Mouse (Mus musculus) adrenal gland, postnatal 36 days (tissue): ENCODE results near the gene Serpina3a. TPM values are rescaled to one million over a fixed set of nuclear protein-coding genes. Genes with fewer than 3 reads are reported as not detected.
"Not testable (repeated sequence)": the region's sequence is repeated elsewhere in the genome, so short reads cannot be mapped to it uniquely, and the experiment has no call there.

Source experiments
- DNase-seq, 2 experiments: peaks; one replicate each; pipeline ENCODE4 v3.0.0; 2021; ENCODE audit warnings: mixed read lengths in 1 of 2
- long read RNA-seq, 2 experiments: library from polyadenylated mRNA; stranded (forward); transcript quantifications; one replicate each; pipeline ENCODE4 v2.0.0; 2021; ENCODE audit warnings: borderline sequencing depth in 2 of 2
- total RNA-seq, 2 experiments: library from RNA; stranded (reverse); gene quantifications; 2 replicates each; pipeline ENCODE4 v1.2.3; 2021

Gene Serpina3a
- total RNA-seq: not detected
- long read RNA-seq, experiment 1: 0 reads
- long read RNA-seq, experiment 2: 0 reads

- DNase-seq: not testable (repeated sequence)
Observed at GRCm38 (mm10) chr12:104112333-104112732, at the start of gene Serpina3a. Gene Serpina3a (plus strand): TSS chr12:104112724.

GRCm38 (mm10) chr12:104064532-104064931 is 48.0 kb upstream of the Serpina3a start:
- DNase-seq: no peak

DNA sequence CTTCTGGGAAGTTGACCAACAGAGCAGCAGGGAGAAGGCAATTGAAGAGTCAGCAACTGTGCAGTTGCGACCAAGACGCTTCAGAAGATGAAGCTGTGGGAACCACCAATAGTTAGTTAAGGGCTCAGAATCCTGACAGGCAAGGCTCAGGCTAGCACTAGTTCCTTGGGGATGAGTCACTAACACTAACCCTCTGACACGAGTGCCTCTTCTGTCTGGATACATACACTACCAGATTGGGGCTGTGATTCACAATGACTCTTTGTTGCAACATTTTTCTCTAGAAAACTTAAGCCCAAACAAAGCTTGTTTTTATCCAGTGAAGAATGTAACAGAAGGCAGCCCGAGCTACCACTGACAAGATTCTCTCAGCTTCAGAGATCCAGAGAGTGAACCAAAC is 47.5 kb upstream of the Serpina3a start:
- no peak for DNase-seq

GRCm38 (mm10) chr12:104066241-104066640 is 46.3 kb upstream of the Serpina3a start:
- DNase-seq: peak; percentile 71 to 76

DNA sequence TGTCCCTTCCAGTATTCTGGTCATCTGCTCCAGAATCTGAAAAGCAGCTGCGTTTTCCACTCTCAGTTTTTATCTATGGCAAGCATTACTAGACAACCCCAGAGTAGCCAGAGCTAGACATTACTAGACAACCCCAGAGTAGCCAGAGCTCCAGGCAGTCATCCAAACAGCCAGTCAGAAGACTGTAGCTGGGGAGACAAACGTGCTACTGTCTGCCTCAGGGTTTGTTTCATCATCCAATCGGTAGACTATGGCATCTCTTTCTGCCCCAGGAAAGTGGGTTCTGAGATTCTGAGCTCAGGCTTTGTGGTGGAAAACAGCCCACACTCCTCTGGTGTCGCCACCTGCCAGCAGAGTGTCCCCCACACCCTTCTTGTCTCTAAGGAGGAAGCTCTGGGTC is 45.0 kb upstream of the Serpina3a start:
- DNase-seq: peak; percentile 52 to 76

DNA sequence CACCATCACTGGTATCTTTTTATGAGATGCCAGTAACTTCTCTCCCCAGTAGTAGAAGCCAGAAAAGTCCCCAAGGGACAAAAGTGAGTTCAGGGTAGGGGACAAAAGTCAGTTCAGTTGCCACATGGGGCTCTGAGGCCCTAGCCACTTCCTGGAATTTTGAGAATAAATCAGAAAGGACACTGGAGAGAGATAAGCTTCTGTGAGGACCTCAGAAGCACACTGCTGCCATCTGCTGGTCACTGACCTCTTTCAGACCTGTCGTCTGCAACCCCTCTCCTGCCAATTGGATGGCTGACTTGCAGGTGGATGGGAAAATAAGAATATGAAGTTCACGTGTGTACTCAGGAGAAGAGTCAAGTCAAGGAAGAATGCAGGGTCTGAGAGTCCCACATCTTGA is 42.9 kb upstream of the Serpina3a start:
- DNase-seq: peak; percentile 83 to 90

DNA sequence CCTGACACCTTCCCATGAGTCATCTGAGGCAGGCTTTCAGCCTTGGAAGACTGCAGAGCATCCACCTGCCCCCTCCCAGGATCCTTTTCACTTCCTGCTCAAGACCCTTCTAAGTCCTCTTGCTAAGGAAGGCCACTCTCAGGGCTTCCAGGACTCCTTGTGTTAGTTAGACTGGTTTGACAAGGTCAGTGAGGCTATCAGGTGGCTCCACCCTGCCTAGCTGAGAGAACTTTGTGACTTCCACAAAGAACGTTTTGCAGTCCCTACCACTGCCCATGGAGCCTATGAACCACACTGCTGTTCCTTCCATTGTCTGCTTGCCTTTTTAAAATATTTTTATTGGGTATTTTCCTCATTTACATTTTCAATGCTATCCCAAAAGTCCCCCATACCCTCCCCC is 40.8 kb upstream of the Serpina3a start:
- DNase-seq: no peak

- DNase-seq: no peak
Observed at GRCm38 (mm10) chr12:104072286-104072685, 40.2 kb upstream of the Serpina3a start.

DNA sequence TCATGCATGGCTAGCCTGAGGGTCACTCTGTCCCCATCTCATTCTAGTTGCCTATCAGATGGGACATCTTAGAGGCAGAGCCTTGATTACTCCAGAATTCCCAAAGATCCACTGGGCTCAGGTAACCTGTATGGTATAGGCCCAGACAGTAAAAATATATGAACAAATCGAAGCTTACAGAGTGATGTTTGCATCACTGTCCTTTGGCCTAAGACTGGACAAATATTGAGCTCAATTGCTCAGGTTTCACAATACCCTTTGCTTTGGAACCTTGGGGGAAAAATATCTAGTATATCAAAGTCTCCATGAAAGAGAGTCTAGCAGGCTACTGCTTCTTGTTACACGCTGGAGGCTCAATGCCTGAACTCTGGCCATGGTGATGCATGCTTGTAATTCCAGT is 22.4 kb upstream of the Serpina3a start:
- no peak for DNase-seq

DNA sequence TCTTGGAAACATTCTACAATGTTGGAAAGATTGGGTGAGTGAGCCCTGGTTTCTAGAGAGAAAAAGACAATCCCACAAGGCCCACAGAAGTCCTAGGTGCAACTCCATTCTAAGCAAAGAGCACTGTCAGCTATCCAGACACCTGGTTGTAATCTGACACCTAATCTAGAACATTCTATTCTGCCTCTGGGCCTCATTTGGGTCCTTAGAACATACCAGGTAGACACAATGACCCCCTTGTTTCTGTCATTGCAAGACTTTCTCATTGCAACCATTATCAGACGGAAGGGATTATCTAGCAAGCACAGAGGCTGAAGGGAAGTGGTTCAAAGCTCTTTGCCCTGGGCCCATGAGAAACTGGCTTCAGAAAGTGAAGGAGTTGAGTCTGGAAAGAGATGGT is 21.2 kb upstream of the Serpina3a start:
- no peak for DNase-seq

DNA sequence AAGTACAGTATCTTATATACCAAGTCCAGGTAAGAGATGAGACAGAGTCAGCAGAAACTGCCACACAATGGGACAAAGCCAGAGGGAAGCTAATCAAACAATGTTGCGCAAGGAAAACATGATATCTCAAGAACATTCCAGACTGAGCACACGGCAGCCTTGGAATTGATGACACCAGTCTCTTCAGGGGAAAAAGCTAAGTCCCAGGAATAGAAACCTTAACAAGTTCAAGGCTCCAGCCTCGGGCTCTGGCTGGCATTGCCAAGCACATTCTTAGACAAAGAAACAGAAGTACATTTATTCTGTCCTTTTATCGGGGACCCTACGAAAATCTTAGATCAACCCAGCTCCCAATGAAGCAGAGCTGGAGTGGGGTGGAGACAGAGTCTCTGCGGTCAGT is 11.8 kb upstream of the Serpina3a start, which contains the start of gene Serpina5:
Serpina5 (plus strand) TSS at position 346 of the 400 bp plus-strand sequence.
- DNase-seq: no peak

DNA sequence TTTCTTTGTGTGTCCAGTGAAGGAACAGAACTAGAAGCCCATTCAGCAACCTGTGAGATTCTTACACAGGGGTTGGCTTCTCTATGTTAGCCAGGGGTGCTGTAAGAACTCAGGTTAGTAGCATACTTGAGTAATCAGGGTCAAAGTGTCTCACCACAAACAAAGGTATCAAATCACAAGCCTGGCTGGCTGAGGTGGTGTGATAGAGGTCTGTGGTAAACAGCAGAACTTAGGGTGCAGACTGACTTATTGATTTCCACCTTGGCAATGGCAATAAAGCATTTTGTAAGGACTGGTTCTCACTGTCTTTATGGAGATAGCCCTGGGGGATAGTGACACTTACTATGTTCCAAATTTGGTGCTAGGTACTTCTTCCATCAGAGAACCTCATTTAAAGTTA is 6.7 kb upstream of the Serpina3a start:
- no peak for DNase-seq

- DNase-seq: no peak
Observed at GRCm38 (mm10) chr12:104106919-104107318, 5.6 kb upstream of the Serpina3a start.

- no peak for DNase-seq
Observed at GRCm38 (mm10) chr12:104108507-104108906, 4.0 kb upstream of the Serpina3a start.

GRCm38 (mm10) chr12:104114921-104115579 is 2.5 kb downstream of the Serpina3a start:
- no peak for DNase-seq

DNA sequence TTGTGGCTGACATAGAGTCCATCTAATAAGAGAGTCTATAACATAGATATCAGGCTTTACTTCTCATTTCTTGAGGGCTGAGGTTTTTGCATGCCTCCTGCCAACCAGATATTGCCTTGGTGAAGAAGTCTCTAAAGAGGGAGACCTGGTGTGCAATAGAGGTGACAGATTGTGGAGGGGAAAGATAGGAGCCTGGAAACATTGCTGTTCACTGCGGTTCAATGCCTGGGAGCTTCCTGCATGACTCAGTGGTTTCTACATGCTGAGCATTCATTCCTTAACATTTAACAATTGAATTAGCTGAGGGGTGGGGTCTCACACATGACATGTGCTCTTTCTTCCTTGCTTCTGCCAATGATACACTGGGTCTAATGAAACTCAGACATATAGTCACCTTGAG is 10.6 kb downstream of the Serpina3a start:
- DNase-seq: no peak

DNA sequence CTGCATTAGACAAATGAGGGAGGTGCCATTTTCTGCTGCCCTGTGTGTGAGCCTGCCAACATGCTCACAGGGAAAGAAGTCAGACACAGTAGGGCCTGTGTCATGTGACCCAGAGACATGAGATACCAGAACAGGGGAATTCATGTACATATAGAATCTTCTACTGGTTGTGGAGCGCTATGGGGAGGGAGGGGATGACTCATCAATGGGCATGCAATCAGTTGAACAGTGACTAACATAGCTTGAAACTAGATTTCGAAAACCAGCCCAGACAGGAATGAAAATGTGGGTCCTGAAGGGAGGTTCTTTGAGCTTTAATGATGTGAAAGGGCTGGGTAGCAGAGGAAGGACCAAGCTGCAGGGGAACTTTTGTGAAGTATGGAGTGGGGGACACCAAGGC is 11.5 kb downstream of the Serpina3a start:
- no peak for DNase-seq

DNA sequence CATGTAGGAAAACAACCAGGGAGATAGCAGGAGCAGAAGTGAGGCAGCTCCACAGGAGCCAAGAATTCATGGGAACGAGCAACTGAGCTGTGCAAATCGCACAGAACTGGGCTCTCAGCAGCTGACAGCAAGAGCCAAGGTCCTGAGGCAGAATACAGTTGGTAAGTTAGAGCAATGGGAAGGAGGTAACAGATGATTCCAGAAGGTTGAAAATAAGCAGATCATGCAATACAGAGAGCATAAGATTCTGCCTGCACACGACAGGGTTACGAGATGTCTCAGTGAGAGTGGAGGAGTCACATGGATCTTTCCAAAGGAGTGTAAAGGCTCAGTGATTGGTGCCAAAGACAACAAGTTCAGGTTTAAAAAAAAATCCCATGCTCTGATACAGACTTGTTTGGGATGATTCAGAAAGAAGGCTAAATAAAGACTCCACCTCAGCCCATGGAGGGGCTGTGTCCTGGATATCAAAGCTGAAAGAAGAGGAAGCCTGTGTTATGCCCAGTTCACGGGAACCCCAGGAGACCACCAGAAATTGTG is 12.6 kb downstream of the Serpina3a start:
- DNase-seq: no peak

DNA sequence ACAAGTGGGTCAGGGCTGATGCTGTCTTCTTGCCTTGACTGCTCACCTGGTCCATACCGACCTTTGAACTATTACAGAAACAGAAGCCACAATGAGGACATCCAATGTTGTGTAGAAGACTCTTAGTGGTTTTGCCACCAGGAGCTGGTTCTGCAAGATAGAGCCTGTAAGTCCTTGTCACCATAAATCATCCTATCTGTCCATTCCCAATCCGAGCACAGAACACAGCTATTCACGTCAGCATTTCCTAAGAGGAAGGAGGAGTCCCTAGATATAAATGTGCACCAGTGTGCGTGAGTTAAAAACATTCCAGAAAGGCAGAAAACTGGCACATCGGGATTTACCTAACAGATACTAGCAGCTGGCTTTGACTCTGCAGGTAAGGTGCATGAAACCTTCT is 15.2 kb downstream of the Serpina3a start, which contains the start of gene Serpina3b:
Serpina3b (plus strand) TSS at position 301 of the 400 bp plus-strand sequence.
- no peak for DNase-seq

DNA sequence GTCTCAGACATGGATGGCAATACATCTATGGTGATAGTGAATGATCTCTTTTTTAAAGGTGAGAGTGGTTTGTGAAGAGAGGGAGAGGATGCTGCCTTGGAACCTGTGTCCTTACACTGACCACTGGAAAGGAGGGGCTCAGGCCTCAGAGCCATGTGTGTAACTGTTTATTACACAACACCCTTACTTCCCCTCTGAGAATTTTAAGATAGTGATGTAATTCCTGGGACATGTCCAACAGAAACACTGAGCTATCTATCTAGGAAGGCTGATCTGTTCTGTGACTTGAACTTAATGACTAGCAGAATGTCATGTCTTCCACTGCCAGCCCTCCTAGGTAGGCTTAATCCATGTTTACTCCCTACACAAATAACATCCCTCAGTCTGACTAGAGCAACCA is 18.5 kb downstream of the Serpina3a start:
- DNase-seq: no peak

DNA sequence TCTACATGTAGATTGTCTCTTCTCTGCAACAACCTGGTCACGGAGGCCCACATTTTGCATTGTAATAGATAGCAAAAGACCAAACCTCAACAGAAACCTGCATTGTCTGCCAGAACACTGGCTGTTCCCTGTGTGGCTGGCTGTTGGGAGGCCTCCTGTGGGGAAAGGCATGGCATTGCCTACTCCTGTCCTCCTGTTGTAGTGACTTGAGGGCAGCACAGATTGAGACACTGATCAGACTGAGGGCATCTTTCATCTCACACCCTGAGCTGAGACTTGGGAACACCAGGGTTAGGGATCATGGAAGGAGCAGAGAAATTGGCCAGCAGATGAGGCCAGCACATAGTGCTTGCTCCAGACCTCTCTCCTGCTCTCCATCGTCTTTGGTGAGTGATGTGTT is 25.7 kb downstream of the Serpina3a start:
- no peak for DNase-seq

GRCm38 (mm10) chr12:104140543-104141103 is 28.1 kb downstream of the Serpina3a start:
- DNase-seq: no peak

DNA sequence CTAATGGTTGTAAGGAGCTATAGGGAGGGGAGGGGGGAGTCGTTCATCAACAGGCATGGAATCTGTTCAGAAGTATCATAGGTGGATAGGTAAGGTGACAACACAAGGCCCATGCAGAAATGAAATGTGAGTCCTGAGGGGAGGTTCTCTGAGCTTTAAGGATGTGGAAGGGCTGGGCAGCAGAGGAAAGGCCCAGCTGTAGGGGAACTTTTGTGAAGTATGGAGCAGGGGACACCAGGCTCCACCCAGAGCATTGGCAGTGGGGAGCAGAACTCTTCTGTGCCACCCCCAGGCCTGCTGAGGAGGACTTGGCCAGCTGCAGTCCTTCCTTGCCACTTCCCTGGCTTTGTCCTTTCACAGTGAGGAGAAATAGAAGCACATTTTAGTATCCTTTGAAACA is 29.0 kb downstream of the Serpina3a start:
- DNase-seq: no peak

DNA sequence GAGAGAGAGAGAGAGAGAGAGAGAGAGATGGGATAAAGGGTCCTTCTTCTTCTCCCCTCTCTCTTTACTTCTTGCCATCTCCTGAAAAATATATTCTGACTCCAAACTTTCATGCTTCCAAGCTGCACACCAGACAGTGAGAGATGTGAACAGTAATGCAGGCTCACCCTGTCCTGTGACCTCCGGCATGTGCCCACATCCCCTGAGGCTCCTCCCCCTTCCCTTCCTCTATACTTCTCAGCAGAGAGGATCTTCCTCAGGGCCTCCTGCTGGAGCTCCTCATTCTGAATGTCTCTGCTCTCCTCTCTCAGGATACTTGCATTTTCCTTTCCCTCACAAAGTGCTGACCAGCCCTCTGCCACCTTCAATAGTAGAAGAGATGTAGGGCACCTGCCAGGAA is 29.9 kb downstream of the Serpina3a start:
- DNase-seq: no peak
